Mouse (Mus musculus) stomach, postnatal 0 days (tissue): ENCODE measurements around the gene Fto. TPM values are rescaled to one million over a fixed set of nuclear protein-coding genes. Genes with fewer than 3 reads are reported as not detected.

Experiments
- ATAC-seq: fragments of 200-750 bp; cut with Nextera tagmentation; 2 replicates; pipeline ENCODE4 v1.8.0; 2017; ENCODE audit not compliant: low FRiP score, low TSS enrichment
- DNase-seq: peaks from one replicate; pipeline ENCODE4 v3.0.0-alpha.2; 2016; ENCODE audit warnings: low spot score
- H3K27ac ChIP-seq: fragments of 300-500 bp; sonication (generic); replicated peaks from 2 replicates; pipeline ENCODE4 v1.5.1; 2014; ENCODE audit warnings: mild to moderate bottlenecking, control low read depth
- H3K27me3 ChIP-seq: fragments of 300-500 bp; sonication (generic); 2 replicates; pipeline ENCODE4 v1.6.1; 2014; ENCODE audit warnings: low read length; ENCODE audit not compliant: control insufficient read depth, insufficient read depth
- H3K36me3 ChIP-seq: fragments of 300-500 bp; sonication (generic); 2 replicates; pipeline ENCODE4 v1.6.1; 2014; ENCODE audit warnings: low read length, mixed read lengths; ENCODE audit not compliant: control insufficient read depth, insufficient read depth
- H3K4me1 ChIP-seq: fragments of 300-500 bp; sonication (generic); replicated peaks from 2 replicates; pipeline ENCODE4 v1.6.1; 2014; ENCODE audit warnings: antibody characterized with exemption; ENCODE audit not compliant: control insufficient read depth, insufficient read depth
- H3K4me2 ChIP-seq: fragments of 300-500 bp; sonication (generic); replicated peaks from 2 replicates; pipeline ENCODE4 v1.6.1; 2014; ENCODE audit warnings: low read depth, mild to moderate bottlenecking, control low read depth, moderate library complexity
- H3K4me3 ChIP-seq: fragments of 300-500 bp; sonication (generic); 2 replicates; pipeline ENCODE4 v1.5.1; 2014; ENCODE audit warnings: low read depth, low read length, control low read depth
- H3K9ac ChIP-seq: fragments of 300-500 bp; sonication (generic); 2 replicates; pipeline ENCODE4 v1.6.1; 2014; ENCODE audit warnings: mild to moderate bottlenecking, low read length, control low read depth, mixed read lengths
- H3K9me3 ChIP-seq: fragments of 300-500 bp; sonication (generic); 2 replicates; pipeline ENCODE4 v1.6.1; 2016; ENCODE audit warnings: low read length; ENCODE audit not compliant: control insufficient read depth
- CTCF ChIP-seq: IDR thresholded peaks from 2 replicates; pipeline ENCODE4 v1.5.1; 2016; ENCODE audit warnings: antibody characterized with exemption, low read depth, mild to moderate bottlenecking, moderate library complexity
- EP300 ChIP-seq: optimal IDR thresholded peaks from 2 replicates; pipeline ENCODE3; 2016; ENCODE audit warnings: antibody characterized with exemption
- whole genome bisulfite sequencing: fragments of 180-500 bp; shearing (Covaris S2); extraction: QIAGEN DNeasy Blood & Tissue Kit; methylation state at CpG from one replicate; pipeline ENCODE4 v1.1.7; 2014; 5-methylcytosine and 5-hydroxymethylcytosine counted together
- polyA plus RNA-seq: library from polyadenylated mRNA; unstranded; fragments of >200 nt; fragmentation: Nextera tagmentation; extraction: Ambion mirVana; gene quantifications from 2 replicates; pipeline ENCODE4 v1.2.1, GENCODE M21; 2015

Gene Fto
- polyA plus RNA-seq, 1 experiment from 2014 or later, result 25.7 TPM

GRCm38 (mm10) chr8:91603751-91604150 lies 290.4 kb downstream of the Fto start:
- Histone ChIP-seq H3K27ac (no peak overlapping the region), H3K9me3 (no peaks in the 10 kb centered on the region), H3K9ac (no peak overlapping the region), H3K4me2 (no peak overlapping the region), H3K27me3 (no peaks in the 10 kb centered on the region), H3K4me3 (no peak overlapping the region), H3K4me1 (no peaks in the 10 kb centered on the region), H3K36me3 (no peaks in the 10 kb centered on the region)
- ATAC-seq, result no peak
- DNase-seq, result no peak
- TF ChIP-seq CTCF (no peak), EP300 (no peak)
- WGBS, result 95% methylated on average over 9 of the region's 9 CpGs

- Histone ChIP-seq H3K4me3 (no peak overlapping the region), H3K36me3 (no peaks in the 10 kb centered on the region), H3K4me1 (no peaks in the 10 kb centered on the region), H3K27me3 (no peaks in the 10 kb centered on the region), H3K4me2 (no peak overlapping the region), H3K9ac (no peak overlapping the region), H3K9me3 (no peaks in the 10 kb centered on the region), H3K27ac (no peak overlapping the region)
- 78% methylated on average over 8 of the region's 8 CpGs for WGBS
- ATAC-seq (no peak), DNase-seq (no peak)
- TF ChIP-seq EP300 (no peak), CTCF (no peak)
Observed at GRCm38 (mm10) chr8:91605901-91606300, 292.6 kb downstream of the Fto start.

GRCm38 (mm10) chr8:91607091-91607490 lies 293.8 kb downstream of the Fto start:
- 69% methylated on average over 5 of the region's 5 CpGs for WGBS

GRCm38 (mm10) chr8:91611191-91611590 lies 297.9 kb downstream of the Fto start:
- no peaks in the 10 kb centered on the region for H3K9me3 ChIP-seq
- TF ChIP-seq EP300 (no peak), CTCF (no peak)
- no peaks in the 10 kb centered on the region for H3K4me1 ChIP-seq
- DNase-seq (no peak), ATAC-seq (no peak)
- H3K9ac ChIP-seq, result no peak overlapping the region
- WGBS, result 63% methylated on average over 7 of the region's 7 CpGs
- no peak overlapping the region for H3K4me3 ChIP-seq
- H3K4me2 ChIP-seq, result no peak overlapping the region
- no peaks in the 10 kb centered on the region for H3K27me3 ChIP-seq
- H3K27ac ChIP-seq, result no peak overlapping the region
- H3K36me3 ChIP-seq, result no peaks in the 10 kb centered on the region

More at GRCm38 (mm10) chr8:91607091-91607490, 293.8 kb downstream of the Fto start:
- H3K4me1 ChIP-seq, result no peaks in the 10 kb centered on the region
- H3K27me3 ChIP-seq, result no peaks in the 10 kb centered on the region
- H3K4me3 ChIP-seq, result no peak overlapping the region
- H3K27ac ChIP-seq, result no peak overlapping the region
- no peak for TF ChIP-seq CTCF
- no peak for TF ChIP-seq EP300
- H3K9ac ChIP-seq, result no peak overlapping the region
- DNase-seq, result no peak
- H3K9me3 ChIP-seq, result no peaks in the 10 kb centered on the region
- no peak for ATAC-seq
- H3K4me2 ChIP-seq, result no peak overlapping the region
- no peaks in the 10 kb centered on the region for H3K36me3 ChIP-seq

GRCm38 (mm10) chr8:91611723-91612362 lies 298.5 kb downstream of the Fto start:
- ATAC-seq (no peak), DNase-seq (no peak)
- H3K27ac ChIP-seq, result no peak overlapping the region
- H3K9me3 ChIP-seq, result no peaks in the 10 kb centered on the region
- H3K4me3 ChIP-seq, result no peak overlapping the region
- no peaks in the 10 kb centered on the region for H3K36me3 ChIP-seq
- no peak overlapping the region for H3K9ac ChIP-seq
- TF ChIP-seq CTCF (no peak), EP300 (no peak)
- no peaks in the 10 kb centered on the region for H3K27me3 ChIP-seq
- 72% methylated on average over 14 of the region's 14 CpGs for WGBS
- no peak overlapping the region for H3K4me2 ChIP-seq
- H3K4me1 ChIP-seq, result no peaks in the 10 kb centered on the region

GRCm38 (mm10) chr8:91612387-91613130 lies 299.2 kb downstream of the Fto start:
- H3K4me1 ChIP-seq, result no peaks in the 10 kb centered on the region
- H3K36me3 ChIP-seq, result no peaks in the 10 kb centered on the region
- no peaks in the 10 kb centered on the region for H3K27me3 ChIP-seq
- H3K27ac ChIP-seq, result no peak overlapping the region
- no peaks in the 10 kb centered on the region for H3K9me3 ChIP-seq
- 61% methylated on average over 18 of the region's 18 CpGs for WGBS
- no peak for ATAC-seq
- H3K9ac ChIP-seq, result no peak overlapping the region
- no peak for DNase-seq
- no peak overlapping the region for H3K4me3 ChIP-seq
- TF ChIP-seq CTCF (no peak), EP300 (no peak)
- H3K4me2 ChIP-seq, result no peak overlapping the region
